Mouse (Mus musculus): ENCODE data around the gene Irs3. TPM values are rescaled to one million over a fixed set of nuclear protein-coding genes. Genes with fewer than 3 reads are reported as not detected.

Gene Irs3
- total and polyA plus RNA-seq, 2 experiments from 2014 or later: 0.27 TPM; not detected in 1

DNA sequence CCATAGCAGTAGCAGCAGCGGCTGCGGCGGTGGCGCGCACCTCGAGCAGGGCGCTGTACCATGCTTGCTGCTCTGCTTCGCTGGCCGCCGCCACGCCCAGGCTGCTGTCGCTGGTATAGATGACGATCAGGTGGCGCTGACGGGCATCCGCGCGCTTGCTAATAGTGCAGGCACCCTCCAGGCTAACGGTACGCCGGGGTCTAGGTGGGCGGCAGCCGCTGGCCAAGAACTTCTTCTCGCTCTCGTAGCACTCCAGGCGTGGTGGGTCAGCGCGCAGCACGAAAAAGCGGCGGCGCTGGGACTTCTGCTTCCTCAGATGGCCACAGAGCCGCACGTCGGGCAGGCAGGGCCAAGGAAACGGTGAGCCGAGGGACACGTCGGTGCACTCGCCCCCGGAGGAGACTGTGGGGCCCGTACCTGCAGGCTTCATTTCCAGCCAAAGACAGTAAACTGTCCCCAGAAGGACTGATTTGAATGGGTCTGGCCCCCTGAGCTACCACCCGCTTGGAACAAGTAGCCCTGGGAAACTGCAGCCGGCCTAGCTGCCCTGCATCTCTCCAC is 343 bp downstream of the Irs3 start:
- no peak for DNase-seq (ENCODE audit: low spot score)
- 4% methylated on average over 44 of the region's 44 CpGs for WGBS
- peaks cover 13% of the 10 kb centered on the region; the same call in 1 of the 2 replicates for H3K4me1 ChIP-seq (ENCODE audit: insufficient read depth, low read length)
- ATAC-seq (ENCODE audit: low FRiP score): no peak
- peak overlapping the region; percentile 25; the same call in 1 of the 2 replicates for H3K4me2 ChIP-seq (ENCODE audit: low read depth, low read length, poor library complexity, severe bottlenecking)
- H3K27ac ChIP-seq (ENCODE audit: low read depth, low read length): no peak overlapping the region
- H3K4me3 ChIP-seq (ENCODE audit: low read depth, low read length): peak overlapping the region; percentile 13
- TF ChIP-seq CTCF (IDR thresholded peaks at IDR 0.05): no peak
- peaks cover 24% of the 10 kb centered on the region; the same call in 1 of the 2 replicates for H3K27me3 ChIP-seq (ENCODE audit: insufficient read depth, low read length)
- H3K9me3 ChIP-seq (ENCODE audit: low read length): no peaks in the 10 kb centered on the region
- peaks cover 12% of the 10 kb centered on the region; the same call in 1 of the 2 replicates for H3K36me3 ChIP-seq (ENCODE audit: insufficient read depth, low read length)
- H3K9ac ChIP-seq (replicated peaks; ENCODE audit: low read length, poor library complexity, severe bottlenecking): no peak overlapping the region

DNA sequence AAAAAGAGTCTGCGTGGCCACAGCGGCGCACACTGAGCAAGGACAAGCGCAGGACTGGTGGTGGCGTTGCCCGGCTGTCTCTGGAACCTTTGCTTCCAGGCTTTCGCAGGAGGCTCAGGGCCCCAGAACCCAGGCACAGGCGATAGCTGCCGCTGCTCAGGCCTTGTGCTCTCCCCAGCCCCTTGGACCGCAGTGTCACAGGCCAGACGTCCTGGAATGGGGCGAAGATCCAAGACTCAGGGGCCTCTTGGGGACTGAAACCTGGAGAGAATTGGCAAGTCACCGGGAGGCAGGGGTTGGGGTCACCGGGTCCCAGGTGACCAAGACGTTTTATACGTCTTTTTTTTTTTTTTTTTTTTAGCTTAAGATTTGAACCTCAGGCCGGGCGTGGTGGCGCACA is 1.0 kb downstream of the Irs3 start:
- 44% methylated on average over 19 of the region's 19 CpGs for WGBS
- no peak for ATAC-seq (ENCODE audit: low FRiP score)
- Histone ChIP-seq H3K4me2 (ENCODE audit: low read depth, low read length, poor library complexity, severe bottlenecking) (no peak overlapping the region), H3K27ac (ENCODE audit: low read depth, low read length) (no peak overlapping the region), H3K4me1 (ENCODE audit: insufficient read depth, low read length) (peaks cover 8% of the 10 kb centered on the region; the same call in 1 of the 2 replicates), H3K9ac (replicated peaks; ENCODE audit: low read length, poor library complexity, severe bottlenecking) (no peak overlapping the region), H3K27me3 (ENCODE audit: insufficient read depth, low read length) (peaks cover 24% of the 10 kb centered on the region; the same call in 1 of the 2 replicates), H3K4me3 (ENCODE audit: low read depth, low read length) (no peak overlapping the region), H3K9me3 (ENCODE audit: low read length) (no peaks in the 10 kb centered on the region), H3K36me3 (ENCODE audit: insufficient read depth, low read length) (peaks cover 19% of the 10 kb centered on the region)
- DNase-seq (ENCODE audit: low spot score): no peak
- TF ChIP-seq CTCF (IDR thresholded peaks at IDR 0.05): no peak

DNA sequence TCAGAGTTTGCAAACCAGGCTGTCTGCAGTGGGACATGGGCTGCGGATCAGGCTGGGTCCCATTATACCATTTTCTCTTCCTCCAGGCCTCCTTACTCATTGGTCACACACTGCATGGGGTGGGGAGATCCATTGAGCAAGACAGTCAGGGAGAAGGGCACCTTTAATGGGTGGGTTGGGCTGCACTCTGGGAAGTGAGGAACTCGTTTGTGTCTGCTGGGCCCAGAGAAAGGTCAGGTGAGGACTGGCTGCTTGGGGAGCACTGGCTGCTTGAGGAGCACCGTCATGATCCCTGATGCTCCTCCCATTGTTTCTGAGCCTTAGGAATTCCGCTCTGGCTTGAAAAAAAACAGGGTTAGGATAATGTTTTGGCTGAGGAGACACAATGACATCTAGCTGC is 2.6 kb downstream of the Irs3 start:
- ATAC-seq (ENCODE audit: low FRiP score) (no peak), DNase-seq (ENCODE audit: low spot score) (no peak)
- H3K4me3 ChIP-seq (ENCODE audit: low read depth, low read length): no peak overlapping the region
- no peak overlapping the region for H3K27ac ChIP-seq (ENCODE audit: low read depth, low read length)
- no peak overlapping the region for H3K4me2 ChIP-seq (ENCODE audit: low read depth, low read length, poor library complexity, severe bottlenecking)
- 51% methylated on average over 4 of the region's 4 CpGs for WGBS
- TF ChIP-seq CTCF (IDR thresholded peaks at IDR 0.05): no peak
- no peaks in the 10 kb centered on the region for H3K9me3 ChIP-seq (ENCODE audit: low read length)
- peaks cover 1% of the 10 kb centered on the region; the same call in 1 of the 2 replicates for H3K4me1 ChIP-seq (ENCODE audit: insufficient read depth, low read length)
- no peak overlapping the region for H3K9ac ChIP-seq (replicated peaks; ENCODE audit: low read length, poor library complexity, severe bottlenecking)
- H3K27me3 ChIP-seq (ENCODE audit: insufficient read depth, low read length): peaks cover 24% of the 10 kb centered on the region; the same call in 1 of the 2 replicates
- peaks cover 31% of the 10 kb centered on the region for H3K36me3 ChIP-seq (ENCODE audit: insufficient read depth, low read length)

DNA sequence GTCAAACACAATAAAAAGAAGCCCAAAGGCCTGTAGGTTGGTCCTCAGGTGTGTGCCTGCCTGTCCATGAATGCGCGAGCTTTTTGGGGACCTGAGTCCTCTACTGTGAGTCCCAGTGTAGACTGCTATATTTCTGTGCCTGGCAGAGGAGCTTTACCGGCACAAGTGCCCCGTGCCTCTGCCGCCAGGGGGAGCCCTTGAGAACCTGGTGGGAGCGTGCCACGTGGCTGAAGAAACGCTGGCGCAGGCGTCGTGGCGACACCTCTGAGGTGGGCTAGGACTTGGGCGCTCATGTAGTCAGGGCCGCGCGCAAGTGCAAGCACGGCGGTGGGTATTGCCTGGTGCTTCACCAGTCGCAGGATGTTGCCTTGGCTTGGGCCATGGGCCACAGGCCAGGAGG is 4.5 kb downstream of the Irs3 start, which contains the start of gene Sap25:
Gene Sap25, plus strand, starts transcription at position 281 of the 400 bp plus-strand sequence.
- no peak within 1 kb of the TSS for H3K9ac ChIP-seq (replicated peaks; ENCODE audit: low read length, poor library complexity, severe bottlenecking)
- H3K4me3 ChIP-seq (ENCODE audit: low read depth, low read length): no peak within 1 kb of the TSS
- no peaks in the 10 kb centered on the region for H3K4me1 ChIP-seq (ENCODE audit: insufficient read depth, low read length)
- peaks cover 20% of the 10 kb centered on the region; the same call in 1 of the 2 replicates for H3K27me3 ChIP-seq (ENCODE audit: insufficient read depth, low read length)
- 89% methylated on average over 19 of the region's 19 CpGs for WGBS
- no peak within 1 kb of the TSS for H3K4me2 ChIP-seq (ENCODE audit: low read depth, low read length, poor library complexity, severe bottlenecking)
- TF ChIP-seq CTCF (IDR thresholded peaks at IDR 0.05): peak; percentile 32; the same call in 1 of the 2 replicates
- H3K27ac ChIP-seq (ENCODE audit: low read depth, low read length): no peak within 1 kb of the TSS
- peaks cover 48% of the 10 kb centered on the region for H3K36me3 ChIP-seq (ENCODE audit: insufficient read depth, low read length)
- ATAC-seq (ENCODE audit: low FRiP score) (no peak), DNase-seq (ENCODE audit: low spot score) (no peak)
- no peaks in the 10 kb centered on the region for H3K9me3 ChIP-seq (ENCODE audit: low read length)

DNA sequence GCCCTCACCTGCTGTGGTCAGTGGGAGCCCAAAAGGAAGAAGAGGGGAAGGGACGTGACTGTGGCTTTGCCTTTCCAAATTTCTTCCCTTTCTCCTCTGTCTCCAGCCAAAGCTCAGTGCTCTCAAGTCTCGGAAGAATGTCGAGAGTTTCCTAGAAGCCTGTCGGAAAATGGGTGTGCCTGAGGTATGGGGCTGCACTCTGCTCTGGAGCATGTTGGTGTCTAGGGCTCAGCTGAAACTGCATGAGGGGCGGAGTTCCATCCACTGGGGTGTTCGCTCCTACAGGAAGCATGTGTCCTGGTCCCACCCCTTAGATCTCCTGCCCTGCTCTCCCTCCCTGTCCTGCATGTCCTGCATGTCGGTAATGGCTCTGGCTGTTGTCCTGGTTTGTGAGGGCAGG is 6.0 kb downstream of the Irs3 start:
- H3K9me3 ChIP-seq (ENCODE audit: low read length): no peaks in the 10 kb centered on the region
- no peak overlapping the region for H3K4me2 ChIP-seq (ENCODE audit: low read depth, low read length, poor library complexity, severe bottlenecking)
- DNase-seq (ENCODE audit: low spot score) (no peak), ATAC-seq (ENCODE audit: low FRiP score) (no peak)
- no peak for TF ChIP-seq CTCF (IDR thresholded peaks at IDR 0.05)
- no peak overlapping the region for H3K4me3 ChIP-seq (ENCODE audit: low read depth, low read length)
- H3K27me3 ChIP-seq (ENCODE audit: insufficient read depth, low read length): peaks cover 8% of the 10 kb centered on the region; the same call in 1 of the 2 replicates
- peaks cover 59% of the 10 kb centered on the region for H3K36me3 ChIP-seq (ENCODE audit: insufficient read depth, low read length)
- H3K27ac ChIP-seq (ENCODE audit: low read depth, low read length): no peak overlapping the region
- WGBS: 86% methylated on average over 7 of the region's 7 CpGs
- H3K9ac ChIP-seq (replicated peaks; ENCODE audit: low read length, poor library complexity, severe bottlenecking): no peak overlapping the region
- no peaks in the 10 kb centered on the region for H3K4me1 ChIP-seq (ENCODE audit: insufficient read depth, low read length)

DNA sequence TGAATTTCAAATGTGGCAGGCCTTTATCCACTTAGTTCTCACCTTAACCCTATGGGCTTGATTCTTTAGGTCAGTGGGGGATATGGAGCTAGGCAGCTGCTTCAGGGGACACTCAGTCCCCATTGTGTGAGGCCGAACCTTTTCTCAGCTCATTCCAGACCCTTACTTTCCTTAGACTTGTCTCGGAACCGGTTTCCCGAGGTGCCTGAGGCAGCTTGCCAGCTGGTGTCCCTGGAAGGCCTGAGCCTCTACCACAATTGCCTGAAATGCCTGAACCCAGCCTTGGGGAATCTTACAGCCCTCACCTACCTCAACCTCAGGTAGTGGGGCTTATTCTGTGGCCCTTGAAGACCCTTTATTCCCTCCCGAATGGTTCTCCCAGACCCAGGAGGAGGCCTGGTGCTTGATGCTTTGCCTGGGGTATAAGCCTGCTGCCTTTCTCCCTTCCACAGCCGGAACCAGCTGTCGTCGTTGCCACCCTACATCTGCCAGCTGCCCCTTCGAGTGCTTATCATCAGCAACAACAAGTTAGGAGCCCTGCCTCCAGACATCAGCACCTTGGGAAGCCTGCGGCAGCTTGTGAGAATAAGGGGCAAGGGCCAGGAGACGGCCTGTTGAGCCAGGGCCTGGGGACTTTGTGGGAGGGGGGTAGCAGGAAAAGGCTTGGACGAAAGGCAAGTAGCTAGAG is 12.0 kb downstream of the Irs3 start:
- WGBS: 81% methylated on average over 12 of the region's 12 CpGs
- DNase-seq (ENCODE audit: low spot score) (no peak), ATAC-seq (ENCODE audit: low FRiP score) (no peak)
- no peak overlapping the region for H3K27ac ChIP-seq (ENCODE audit: low read depth, low read length)
- H3K4me3 ChIP-seq (ENCODE audit: low read depth, low read length): no peak overlapping the region
- H3K9ac ChIP-seq (replicated peaks; ENCODE audit: low read length, poor library complexity, severe bottlenecking): no peak overlapping the region
- no peaks in the 10 kb centered on the region for H3K27me3 ChIP-seq (ENCODE audit: insufficient read depth, low read length)
- H3K9me3 ChIP-seq (ENCODE audit: low read length): no peaks in the 10 kb centered on the region
- TF ChIP-seq CTCF (IDR thresholded peaks at IDR 0.05): no peak
- peaks cover 44% of the 10 kb centered on the region for H3K36me3 ChIP-seq (ENCODE audit: insufficient read depth, low read length)
- peaks cover 10% of the 10 kb centered on the region for H3K4me1 ChIP-seq (ENCODE audit: insufficient read depth, low read length)
- no peak overlapping the region for H3K4me2 ChIP-seq (ENCODE audit: low read depth, low read length, poor library complexity, severe bottlenecking)

Data from midbrain, postnatal 0 days (tissue).